Mouse (Mus musculus) heart, postnatal 0 days (tissue): ENCODE results near the gene Traf2. TPM values are rescaled to one million over a fixed set of nuclear protein-coding genes. Genes with fewer than 3 reads are reported as not detected.

ENCODE experiments used
- ATAC-seq: fragments of 200-750 bp; cut with Nextera tagmentation; 2 replicates; pipeline ENCODE4 v1.8.0; 2017; ENCODE audit warnings: low read depth, moderate number of reproducible peaks, moderate library complexity; ENCODE audit not compliant: insufficient read depth
- DNase-seq: peaks from one replicate; pipeline ENCODE4 v3.0.0-alpha.2; 2016; ENCODE audit warnings: low spot score
- H3K27ac ChIP-seq: fragments of 300-500 bp; sonication (generic); 2 replicates; pipeline ENCODE4 v1.5.1; 2014; ENCODE audit warnings: low read depth, mild to moderate bottlenecking
- H3K27me3 ChIP-seq: fragments of 300-500 bp; sonication (generic); 2 replicates; pipeline ENCODE4 v1.6.1; 2014; ENCODE audit warnings: low read length, mixed read lengths; ENCODE audit not compliant: control insufficient read depth, insufficient read depth
- H3K36me3 ChIP-seq: fragments of 300-500 bp; sonication (generic); replicated peaks from 2 replicates; pipeline ENCODE4 v1.6.1; 2014; ENCODE audit warnings: low read length, mixed read lengths; ENCODE audit not compliant: control insufficient read depth, insufficient read depth
- H3K4me1 ChIP-seq: fragments of 300-500 bp; sonication (generic); 2 replicates; pipeline ENCODE4 v1.6.1; 2014; ENCODE audit warnings: antibody characterized with exemption; ENCODE audit not compliant: control insufficient read depth, insufficient read depth
- H3K4me2 ChIP-seq: fragments of 300-500 bp; sonication (generic); 2 replicates; pipeline ENCODE4 v1.6.1; 2014; ENCODE audit warnings: low read depth, mild to moderate bottlenecking, low read length, moderate library complexity
- H3K4me3 ChIP-seq: fragments of 300-500 bp; sonication (generic); 2 replicates; pipeline ENCODE4 v1.5.1; 2014; ENCODE audit warnings: low read depth, low read length
- H3K9ac ChIP-seq: fragments of 300-500 bp; sonication (generic); replicated peaks from 2 replicates; pipeline ENCODE4 v1.6.1; 2014; ENCODE audit warnings: low read depth, low read length, mixed read lengths
- H3K9me3 ChIP-seq: fragments of 300-500 bp; sonication (generic); replicated peaks from 2 replicates; pipeline ENCODE4 v1.6.1; 2016; ENCODE audit warnings: low read length; ENCODE audit not compliant: control insufficient read depth
- CTCF ChIP-seq: IDR thresholded peaks from 2 replicates; pipeline ENCODE4 v1.5.1; 2016; ENCODE audit warnings: antibody characterized with exemption, control low read depth, low read depth
- EP300 ChIP-seq: IDR thresholded peaks from 2 replicates; pipeline ENCODE4 v1.6.1; 2016; ENCODE audit warnings: antibody characterized with exemption, low read depth
- WGBS: fragments of 180-500 bp; shearing (Covaris S2); extraction: QIAGEN DNeasy Blood & Tissue Kit; methylation state at CpG from one replicate; pipeline ENCODE4 v1.1.7; 2014; 5-methylcytosine and 5-hydroxymethylcytosine counted together
- polyA plus RNA-seq: library from polyadenylated mRNA; unstranded; fragments of >200 nt; fragmentation: Nextera tagmentation; extraction: Ambion mirVana; gene quantifications from 2 replicates; pipeline ENCODE4 v1.2.1, GENCODE M21; 2015
- total RNA-seq: library from RNA; depleted of rRNA; stranded (reverse); fragments of >200 nt; gene quantifications from 2 replicates; pipeline ENCODE4 v1.2.3, GENCODE M21; 2014; ENCODE audit warnings: low replicate concordance; rRNA removed

Traf2 gene
- 5.1 and 6.3 TPM in 2 replicates for total RNA-seq
- 14.2 and 15.8 TPM in 2 replicates for polyA plus RNA-seq

DNA sequence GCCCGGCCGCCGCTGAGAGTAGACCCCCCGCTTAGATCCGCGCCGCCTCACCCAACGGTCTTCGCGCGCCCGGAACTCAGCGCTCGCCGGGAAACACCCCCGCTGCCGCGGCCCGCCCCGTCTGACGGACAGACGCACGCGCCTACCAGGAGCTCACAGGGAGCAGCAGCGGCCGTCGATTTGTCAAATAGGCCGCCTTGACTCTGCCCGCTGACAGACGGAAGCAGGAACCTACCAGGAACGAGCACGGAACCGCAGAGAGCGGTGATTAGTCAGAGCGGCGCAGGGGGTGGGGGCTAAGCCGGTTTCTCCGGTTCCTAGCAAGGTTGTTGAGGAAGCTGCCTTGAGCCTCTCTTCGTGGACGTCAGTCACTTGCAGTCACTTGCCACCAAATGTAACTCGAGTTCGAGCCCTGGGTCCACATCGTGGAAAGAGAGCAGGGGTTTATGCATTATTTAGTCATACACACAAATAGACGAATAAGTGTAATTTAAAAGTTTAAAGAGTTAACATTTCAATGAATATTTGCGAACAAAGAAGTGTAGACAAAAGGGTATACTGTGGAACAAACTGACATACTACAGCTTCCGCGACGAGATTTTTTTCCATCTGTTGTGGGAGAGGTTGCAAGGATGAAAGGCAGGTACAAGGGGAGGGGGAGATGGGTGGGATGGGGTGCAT lies at the start of gene Traf2:
Gene Traf2 (minus strand): TSS at position 130 of the 681 bp plus-strand sequence.
- Histone ChIP-seq H3K4me2 (peak within 1 kb of the TSS; percentile 77), H3K9ac (peak within 1 kb of the TSS; percentile 76), H3K27ac (peak within 1 kb of the TSS; percentile 77), H3K9me3 (no peaks in the 10 kb centered on the region), H3K4me3 (peak within 1 kb of the TSS; percentile 77), H3K36me3 (0 out of 2 replicates have a peak, but pooled peaks cover 3% of the 10 kb centered on the region), H3K27me3 (no peaks in the 10 kb centered on the region), H3K4me1 (peaks cover 10% of the 10 kb centered on the region)
- DNase-seq = peak; percentile 98
- TF ChIP-seq EP300 (no peak), CTCF (no peak)
- 3% methylated on average over 48 of the region's 48 CpGs for WGBS
- peak; percentile 99 for ATAC-seq

DNA sequence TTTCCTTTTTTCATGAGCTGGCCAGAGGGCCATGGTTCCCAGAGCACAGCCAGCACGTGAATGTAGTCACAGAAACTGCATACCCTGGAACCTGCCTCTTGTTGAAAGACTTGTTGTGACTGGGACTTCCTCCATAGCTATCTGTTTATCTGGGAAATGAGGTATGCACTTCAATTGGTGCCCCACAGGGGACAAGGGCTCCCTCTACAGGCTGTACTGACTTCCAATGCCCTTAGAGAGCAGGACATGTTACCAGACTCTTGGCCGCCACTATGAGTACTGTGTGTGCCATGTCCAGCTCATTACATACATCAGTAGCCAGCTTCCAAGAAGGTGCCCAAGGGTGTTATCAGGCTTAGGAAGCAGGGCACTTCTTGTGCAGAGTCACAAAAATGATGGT lies 45.1 kb upstream of the Traf2 start:
- no peak for TF ChIP-seq EP300
- peak; percentile 25; the same call in 1 of the 2 replicates for TF ChIP-seq CTCF
- H3K4me1 ChIP-seq = peaks cover 9% of the 10 kb centered on the region
- no peaks in the 10 kb centered on the region for H3K9me3 ChIP-seq
- WGBS = 88% methylated on average over 2 of the region's 2 CpGs
- no peaks in the 10 kb centered on the region for H3K27me3 ChIP-seq
- H3K36me3 ChIP-seq = peaks cover 67% of the 10 kb centered on the region
- H3K4me2 ChIP-seq = no peak overlapping the region
- H3K9ac ChIP-seq = no peak overlapping the region
- H3K4me3 ChIP-seq = no peak overlapping the region
- DNase-seq (no peak), ATAC-seq (no peak)
- no peak overlapping the region for H3K27ac ChIP-seq

DNA sequence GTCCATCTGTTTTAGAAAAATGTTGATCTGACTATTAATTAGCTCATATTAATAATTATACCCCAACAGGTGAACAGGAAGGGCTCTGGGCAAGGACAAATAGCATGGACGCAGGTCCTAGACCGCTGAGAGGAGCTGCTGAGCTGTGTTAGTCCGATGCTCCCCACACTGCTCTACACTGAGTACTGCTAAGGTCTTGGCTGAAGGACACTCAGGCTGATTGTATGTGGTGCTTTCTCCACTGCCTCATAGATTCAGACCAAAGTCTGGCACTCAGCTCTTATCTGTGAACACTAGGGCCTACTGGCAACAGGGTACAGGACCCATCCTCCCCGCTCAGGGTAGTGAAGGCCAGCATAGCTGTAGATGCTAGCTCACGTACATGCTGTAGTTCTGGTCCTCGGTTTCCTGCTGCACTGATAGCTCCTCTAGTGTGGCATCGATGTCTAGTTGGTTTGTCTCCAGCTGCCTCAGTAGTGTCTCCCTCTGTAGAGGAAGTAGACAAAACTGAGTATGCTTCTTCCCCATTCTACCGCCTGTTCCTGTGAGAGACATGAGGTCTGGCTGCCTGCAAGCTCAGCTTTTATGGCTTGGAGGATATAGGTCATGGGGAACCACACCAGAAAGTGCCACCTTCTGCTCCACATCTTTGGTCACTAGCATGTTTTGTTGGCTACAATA lies 41.6 kb upstream of the Traf2 start:
- Histone ChIP-seq H3K27ac (no peak overlapping the region), H3K4me2 (no peak overlapping the region), H3K36me3 (peaks cover 59% of the 10 kb centered on the region), H3K4me1 (peaks cover 12% of the 10 kb centered on the region), H3K27me3 (no peaks in the 10 kb centered on the region), H3K4me3 (no peak overlapping the region), H3K9ac (no peak overlapping the region), H3K9me3 (no peaks in the 10 kb centered on the region)
- TF ChIP-seq EP300 (no peak), CTCF (0 out of 2 replicates have a peak, but pooled peaks have one; percentile 18)
- WGBS = 78% methylated on average over 8 of the region's 8 CpGs
- DNase-seq (peak; percentile 19), ATAC-seq (peak; percentile 52)

DNA sequence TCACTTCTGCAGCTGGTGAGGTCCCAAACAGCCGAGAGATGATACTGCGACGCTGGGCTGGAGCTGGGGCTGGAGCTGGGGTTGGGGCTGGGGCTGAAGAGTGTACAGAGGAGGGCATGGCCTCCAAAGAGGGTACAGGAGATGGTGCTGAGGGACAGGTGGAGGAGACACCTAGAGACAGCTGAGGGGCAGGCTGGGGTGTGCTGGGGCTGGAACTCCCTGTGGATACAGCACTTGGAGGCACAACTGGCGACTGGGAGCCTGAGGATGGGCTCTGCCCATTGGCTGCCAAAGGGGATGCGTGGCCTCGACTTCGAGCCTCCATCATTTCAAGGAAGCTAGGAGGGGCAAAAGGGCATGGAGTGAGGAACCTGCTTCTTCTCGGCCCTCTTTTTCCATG lies 40.5 kb upstream of the Traf2 start:
- H3K27ac ChIP-seq = no peak overlapping the region
- no peak overlapping the region; the same call in 1 of the 2 replicates for H3K4me2 ChIP-seq
- TF ChIP-seq EP300 (no peak), CTCF (no peak)
- 85% methylated on average over 8 of the region's 8 CpGs for WGBS
- H3K9me3 ChIP-seq = no peaks in the 10 kb centered on the region
- H3K4me1 ChIP-seq = peaks cover 17% of the 10 kb centered on the region
- H3K27me3 ChIP-seq = no peaks in the 10 kb centered on the region
- DNase-seq (no peak), ATAC-seq (peak; percentile 1; the same call in 1 of the 2 replicates)
- peaks cover 55% of the 10 kb centered on the region for H3K36me3 ChIP-seq
- no peak overlapping the region for H3K4me3 ChIP-seq
- H3K9ac ChIP-seq = no peak overlapping the region

DNA sequence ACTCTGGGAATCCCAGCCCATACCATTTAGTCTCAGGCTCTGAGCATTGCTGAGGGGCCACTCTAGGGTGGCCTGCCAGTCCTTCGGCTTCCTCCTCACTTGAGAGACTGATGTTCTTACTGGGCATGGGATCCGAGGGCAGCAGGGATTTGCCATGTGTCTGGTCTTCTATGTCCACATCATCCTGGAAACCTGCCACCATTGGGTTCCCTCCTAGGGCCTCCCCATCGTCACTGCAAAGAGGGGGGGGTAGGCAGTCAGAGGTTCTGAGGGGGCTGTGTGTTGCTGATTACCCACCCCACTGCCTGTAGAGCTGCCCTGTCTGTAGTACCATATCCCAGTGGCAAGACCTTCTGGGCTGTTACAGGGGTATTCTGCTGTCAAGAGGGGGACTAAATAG lies 38.9 kb upstream of the Traf2 start:
- H3K4me2 ChIP-seq = no peak overlapping the region
- peaks cover 38% of the 10 kb centered on the region for H3K36me3 ChIP-seq
- DNase-seq = no peak
- peaks cover 8% of the 10 kb centered on the region for H3K27me3 ChIP-seq
- WGBS = 66% methylated on average over 3 of the region's 3 CpGs
- no peak overlapping the region for H3K9ac ChIP-seq
- ATAC-seq = no peak
- peaks cover 28% of the 10 kb centered on the region for H3K4me1 ChIP-seq
- no peak overlapping the region for H3K27ac ChIP-seq
- no peak overlapping the region for H3K4me3 ChIP-seq
- H3K9me3 ChIP-seq = no peaks in the 10 kb centered on the region
- TF ChIP-seq CTCF = no peak
- no peak for TF ChIP-seq EP300
